Mouse (Mus musculus) cerebellum, postnatal 4 days (tissue): ENCODE results near the gene Arl15.

Experiments
- DNase-seq, 2 experiments: peaks; one replicate each; pipeline ENCODE4 v3.0.0; 2022; ENCODE audit warnings: low spot score in 2 of 2, mixed read lengths in 1 of 2

Arl15 gene

GRCm38 (mm10) chr13:113843901-113844300, 49.6 kb downstream of the Arl15 start:
- no peak for DNase-seq

GRCm38 (mm10) chr13:113844717-113845116, 50.4 kb downstream of the Arl15 start:
- DNase-seq = no peak

GRCm38 (mm10) chr13:113845229-113845628, 50.9 kb downstream of the Arl15 start:
- DNase-seq = no peak

- no peak for DNase-seq
These were observed 52.1 kb downstream of the Arl15 start for GRCm38 (mm10) chr13:113846413-113846812.

- no peak for DNase-seq
These were observed 56.2 kb downstream of the Arl15 start for GRCm38 (mm10) chr13:113850431-113851034.

GRCm38 (mm10) chr13:113851602-113852375, 57.5 kb downstream of the Arl15 start:
- DNase-seq = no peak

- DNase-seq = no peak
These were observed 58.0 kb downstream of the Arl15 start for GRCm38 (mm10) chr13:113852376-113852666.

GRCm38 (mm10) chr13:113854146-113854545, 59.8 kb downstream of the Arl15 start:
- DNase-seq = no peak

GRCm38 (mm10) chr13:113854551-113855312, 60.4 kb downstream of the Arl15 start:
- no peak for DNase-seq

GRCm38 (mm10) chr13:113856946-113857345, 62.6 kb downstream of the Arl15 start:
- DNase-seq = no peak

- no peak for DNase-seq
These were observed 64.5 kb downstream of the Arl15 start for GRCm38 (mm10) chr13:113858667-113859391.

- DNase-seq = no peak
These were observed 65.1 kb downstream of the Arl15 start for GRCm38 (mm10) chr13:113859392-113859776.

GRCm38 (mm10) chr13:113860816-113861215, 66.5 kb downstream of the Arl15 start:
- DNase-seq = no peak

- no peak for DNase-seq
These were observed 66.9 kb downstream of the Arl15 start for GRCm38 (mm10) chr13:113861231-113861630.

- DNase-seq = no peak
These were observed 68.6 kb downstream of the Arl15 start for GRCm38 (mm10) chr13:113862951-113863350.

GRCm38 (mm10) chr13:113863688-113864087, 69.4 kb downstream of the Arl15 start:
- no peak for DNase-seq

GRCm38 (mm10) chr13:113864278-113864677, 70.0 kb downstream of the Arl15 start:
- no peak for DNase-seq

- peak; percentile 51 to 78 for DNase-seq
These were observed 70.6 kb downstream of the Arl15 start for GRCm38 (mm10) chr13:113864893-113865292.

GRCm38 (mm10) chr13:113865378-113865777, 71.1 kb downstream of the Arl15 start:
- no peak for DNase-seq

GRCm38 (mm10) chr13:113865806-113866205, 71.5 kb downstream of the Arl15 start:
- peak; percentile 42 to 57 for DNase-seq

GRCm38 (mm10) chr13:113867736-113868135, 73.4 kb downstream of the Arl15 start:
- DNase-seq = no peak
